13 mouse cellular contexts compared by ENCODE assay signal in genomic region chr9:63876886-63877285, GRCm38 (mm10).
DNase-seq lines count a peak whose midpoint lies in the region; ATAC-seq and TF ChIP-seq lines count a peak whose summit lies in the region.
"Had no signal": no experiment of that assay in that cellular context is flagged by ENCODE, and none has a peak within 500 bp of the region (broad histone marks: within the 10 kb centered on the region; RNA-seq: fewer than 3 reads in every experiment).

No protein-coding gene starts in this region.

- H3K9me3 ChIP-seq in heart, embryonic 10.5 days = no peaks in the 10 kb centered on the region
- no peaks in the 10 kb centered on the region for H3K9me3 ChIP-seq in kidney, postnatal 0 days (replicated peaks; ENCODE audit: low read length)
- H3K9me3 ChIP-seq in intestine, embryonic 16.5 days (ENCODE audit: control insufficient read depth, low read length) = no peaks in the 10 kb centered on the region
- no peaks in the 10 kb centered on the region for H3K9me3 ChIP-seq in neural tube, embryonic 14.5 days (ENCODE audit: control insufficient read depth, low read length)
- H3K9me3 ChIP-seq: forebrain, embryonic 15.5 days had no signal

- no peak for DNase-seq in heart, embryonic 10.5 days (ENCODE audit: low spot score)
- no peak for DNase-seq in heart, postnatal 14 days
- no peak for DNase-seq in kidney, postnatal 0 days (ENCODE audit: low spot score)
- DNase-seq in kidney, adult 8-10 months = no peak
- no peak for DNase-seq in frontal cortex, postnatal 10 days (ENCODE audit: low spot score in 2 of 2)
- no peak for DNase-seq in left cerebral cortex, postnatal 10 days (ENCODE audit: extremely low spot score in 1 of 2, low spot score in 2 of 2)
- DNase-seq: adrenal gland, adult 8-10 months; cerebellum, adult 11 months; midbrain, embryonic 14.5 days; thymus, postnatal 36 days had no signal

- H3K4me3 ChIP-seq in heart, embryonic 10.5 days = peak overlapping the region; percentile 31; the same call in 1 of the 2 replicates
- H3K4me3 ChIP-seq in kidney, postnatal 0 days (replicated peaks; ENCODE audit: low read depth, low read length) = peak overlapping the region; percentile 8; the same call in 1 of the 2 replicates
- H3K4me3 ChIP-seq in intestine, embryonic 16.5 days (ENCODE audit: low read length) = peak overlapping the region; percentile 5; the same call in 1 of the 2 replicates
- no peak overlapping the region for H3K4me3 ChIP-seq in neural tube, embryonic 14.5 days (ENCODE audit: low read depth, low read length)
- H3K4me3 ChIP-seq: forebrain, embryonic 15.5 days had no signal

- TF ChIP-seq CTCF in kidney, postnatal 0 days (IDR thresholded peaks at IDR 0.05; ENCODE audit: low read depth) = no peak

- intact Hi-C loops in heart, postnatal 14 days (cut with DNase I) = no loop called here
- intact Hi-C loops in left cerebral cortex, postnatal 10 days (cut with DNase I) = no loop called here

- H3K4me2 ChIP-seq in kidney, postnatal 0 days (ENCODE audit: low read length) = peak overlapping the region; percentile 37
- H3K4me2 ChIP-seq in intestine, embryonic 16.5 days (ENCODE audit: low read depth, low read length) = peak overlapping the region; percentile 13
- peak overlapping the region; percentile 6; the same call in 1 of the 2 replicates for H3K4me2 ChIP-seq in neural tube, embryonic 14.5 days (ENCODE audit: low read depth, low read length)
- H3K4me2 ChIP-seq: forebrain, embryonic 15.5 days had no signal

- peaks cover 49% of the 10 kb centered on the region for H3K4me1 ChIP-seq in heart, embryonic 10.5 days
- peaks cover 9% of the 10 kb centered on the region for H3K4me1 ChIP-seq in kidney, postnatal 0 days (replicated peaks; ENCODE audit: insufficient read depth, low read length)
- H3K4me1 ChIP-seq in intestine, embryonic 16.5 days (ENCODE audit: control insufficient read depth, insufficient read depth, low read length) = 0 out of 2 replicates have a peak, but pooled peaks cover 4% of the 10 kb centered on the region
- H3K4me1 ChIP-seq in neural tube, embryonic 14.5 days (ENCODE audit: control insufficient read depth, insufficient read depth, low read length) = peaks cover 37% of the 10 kb centered on the region

- WGBS in heart, embryonic 10.5 days = 23% methylated on average over 13 of the region's 13 CpGs
- 12% methylated on average over 13 of the region's 13 CpGs for WGBS in kidney, postnatal 0 days
- 23% methylated on average over 13 of the region's 13 CpGs for WGBS in intestine, embryonic 16.5 days
- WGBS in neural tube, embryonic 14.5 days = 40% methylated on average over 13 of the region's 13 CpGs

- peak overlapping the region; percentile 81 for H3K27ac ChIP-seq in heart, embryonic 10.5 days
- H3K27ac ChIP-seq in kidney, postnatal 0 days = no peak overlapping the region
- H3K27ac ChIP-seq in intestine, embryonic 16.5 days (ENCODE audit: low read length) = no peak overlapping the region
- H3K27ac ChIP-seq in neural tube, embryonic 14.5 days (ENCODE audit: low read depth, low read length) = peak overlapping the region; percentile 34; the same call in 1 of the 2 replicates
- H3K27ac ChIP-seq: forebrain, embryonic 15.5 days had no signal

- H3K9ac ChIP-seq in kidney, postnatal 0 days (ENCODE audit: low read depth, low read length) = no peak overlapping the region
- H3K9ac ChIP-seq in intestine, embryonic 16.5 days (ENCODE audit: low read depth, low read length) = peak overlapping the region; percentile 14; the same call in 1 of the 2 replicates
- H3K9ac ChIP-seq in neural tube, embryonic 14.5 days (replicated peaks; ENCODE audit: low read depth, low read length) = no peak overlapping the region
- H3K9ac ChIP-seq: forebrain, embryonic 15.5 days had no signal

- H3K36me3 ChIP-seq in heart, embryonic 10.5 days = no peaks in the 10 kb centered on the region
- no peaks in the 10 kb centered on the region for H3K36me3 ChIP-seq in kidney, postnatal 0 days (ENCODE audit: insufficient read depth, low read length)
- H3K36me3 ChIP-seq in intestine, embryonic 16.5 days (ENCODE audit: control insufficient read depth, insufficient read depth, low read length) = no peaks in the 10 kb centered on the region
- H3K36me3 ChIP-seq in neural tube, embryonic 14.5 days (ENCODE audit: control insufficient read depth, insufficient read depth, low read length) = no peaks in the 10 kb centered on the region
- H3K36me3 ChIP-seq: forebrain, embryonic 15.5 days had no signal

- no peaks in the 10 kb centered on the region for H3K27me3 ChIP-seq in heart, embryonic 10.5 days (ENCODE audit: insufficient read depth, poor library complexity, severe bottlenecking)
- no peaks in the 10 kb centered on the region for H3K27me3 ChIP-seq in kidney, postnatal 0 days (ENCODE audit: insufficient read depth, low read length)
- H3K27me3 ChIP-seq in intestine, embryonic 16.5 days (replicated peaks; ENCODE audit: control insufficient read depth, insufficient read depth, low read length) = no peaks in the 10 kb centered on the region
- no peaks in the 10 kb centered on the region for H3K27me3 ChIP-seq in neural tube, embryonic 14.5 days (ENCODE audit: control insufficient read depth, insufficient read depth, low read length)
- H3K27me3 ChIP-seq: forebrain, embryonic 15.5 days had no signal

- no peak for ATAC-seq in kidney, postnatal 0 days (replicated peaks; ENCODE audit: low FRiP score, low read depth)
- no peak for ATAC-seq in intestine, embryonic 16.5 days
- no peak for ATAC-seq in neural tube, embryonic 14.5 days (ENCODE audit: low read depth)
- ATAC-seq: forebrain, embryonic 15.5 days had no signal

Comparison
In these comparisons a context has a peak if more than half of its experiments do, and no peak if none do; other contexts are left out.
1. H3K27ac ChIP-seq: peak in heart, embryonic 10.5 days (single experiment) and neural tube, embryonic 14.5 days (single experiment); none in kidney, postnatal 0 days (single experiment) and intestine, embryonic 16.5 days (single experiment).
2. Peak in every context shown above with its lines, with median percentiles within 50 percentile points of each other: H3K4me2 ChIP-seq.